Mouse (Mus musculus) hematopoietic stem cell, adult 5-6 weeks (primary cell): ENCODE measurements around the gene Tmem132c. TPM values are rescaled to one million over a fixed set of nuclear protein-coding genes. Genes with fewer than 3 reads are reported as not detected.

Experiments
- ATAC-seq, 2 experiments: fragments of 125-278 bp in 1 of 2; replicated peaks in 1 of 2; 2 replicates each; pipeline ENCODE4 v1.8.0; 2016 to 2017; ENCODE audit warnings: inconsistent platforms in 2 of 2, mild to moderate bottlenecking in 2 of 2, moderate number of reproducible peaks in 2 of 2, low read depth in 1 of 2, moderate TSS enrichment in 1 of 2; ENCODE audit not compliant: low FRiP score in 2 of 2, poor library complexity in 2 of 2, severe bottlenecking in 2 of 2, insufficient read depth in 1 of 2, low TSS enrichment in 1 of 2
- total RNA-seq: library from RNA; stranded (forward); fragments of 172-1452, 232-1000 nt; gene quantifications from 2 replicates; pipeline ENCODE4 v1.2.3, GENCODE M21; 2017

Gene Tmem132c
- total RNA-seq, 1 experiment from 2014 or later = not detected

DNA sequence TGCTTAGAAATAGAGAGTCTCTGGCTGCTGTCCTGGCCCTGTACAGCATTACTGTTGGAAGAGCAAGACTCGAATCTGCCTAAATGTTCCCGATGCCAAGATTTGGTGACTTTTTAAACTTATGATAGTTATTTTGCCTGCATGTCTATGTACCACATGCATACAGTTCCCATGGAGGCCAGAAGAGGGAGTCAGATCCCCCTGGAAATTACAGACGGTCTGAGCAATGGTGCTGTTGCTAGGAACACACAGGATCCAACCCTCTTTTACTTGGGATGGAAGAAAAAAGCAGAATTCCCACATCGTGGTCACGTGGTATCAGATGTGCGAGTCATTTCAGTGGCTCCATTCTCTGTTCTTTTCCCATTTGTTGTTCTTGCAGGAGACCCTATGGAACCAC, 351.2 kb downstream of the Tmem132c start:
- ATAC-seq = peak in 1 of 2 experiments; percentile 26; a peak in 2 of 4 replicates

GRCm38 (mm10) chr5:127595676-127596075, 354.1 kb downstream of the Tmem132c start:
- ATAC-seq = no peak

- no peak for ATAC-seq
Measured at GRCm38 (mm10) chr5:127596862-127597261, 355.3 kb downstream of the Tmem132c start.

DNA sequence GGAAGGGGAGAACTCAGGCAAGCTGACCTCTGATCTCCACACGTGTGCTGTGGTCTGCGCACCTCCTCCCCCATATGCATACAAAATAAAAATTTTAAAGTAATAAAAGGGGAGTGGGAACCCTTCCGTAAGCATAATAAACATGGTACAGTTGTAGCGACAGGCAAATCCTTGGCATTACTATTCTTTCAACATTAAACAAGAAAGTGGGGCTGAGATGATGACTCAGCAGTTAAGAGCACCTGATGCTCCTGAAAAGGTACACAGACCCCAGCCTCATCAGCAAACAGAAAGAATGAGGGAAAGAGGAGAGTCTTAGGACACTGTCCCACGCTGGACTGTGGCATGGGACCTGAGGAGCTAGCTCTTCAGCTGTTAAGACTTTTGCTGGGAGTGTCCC, 361.4 kb downstream of the Tmem132c start:
- no peak for ATAC-seq

- no peak for ATAC-seq
Measured at GRCm38 (mm10) chr5:127607507-127607906, 365.9 kb downstream of the Tmem132c start.

DNA sequence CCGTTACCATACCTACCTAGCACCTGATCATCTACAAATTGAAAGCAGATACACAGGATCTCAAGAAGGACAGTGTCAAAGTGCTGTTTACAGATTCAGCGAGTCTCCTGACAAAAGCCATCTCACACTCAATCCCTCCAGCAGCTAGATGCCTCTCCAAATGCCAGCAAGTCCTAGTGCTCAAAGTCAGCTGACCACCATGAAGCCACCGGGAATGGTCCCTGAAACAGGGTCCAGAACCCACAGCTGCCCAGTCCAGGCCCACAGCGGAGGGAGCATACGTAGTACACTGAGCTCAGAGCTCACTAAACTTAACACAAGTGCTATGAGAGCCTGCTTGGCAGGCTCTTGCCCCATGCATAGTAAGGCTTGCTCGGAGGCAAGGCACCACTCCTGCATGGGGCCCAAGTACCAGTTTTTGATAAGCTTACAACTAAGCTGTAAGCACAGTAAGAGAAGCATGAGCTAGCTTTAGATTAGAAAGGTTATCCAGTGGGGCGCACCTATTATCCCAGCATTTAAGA, 367.6 kb downstream of the Tmem132c start:
- ATAC-seq = no peak

DNA sequence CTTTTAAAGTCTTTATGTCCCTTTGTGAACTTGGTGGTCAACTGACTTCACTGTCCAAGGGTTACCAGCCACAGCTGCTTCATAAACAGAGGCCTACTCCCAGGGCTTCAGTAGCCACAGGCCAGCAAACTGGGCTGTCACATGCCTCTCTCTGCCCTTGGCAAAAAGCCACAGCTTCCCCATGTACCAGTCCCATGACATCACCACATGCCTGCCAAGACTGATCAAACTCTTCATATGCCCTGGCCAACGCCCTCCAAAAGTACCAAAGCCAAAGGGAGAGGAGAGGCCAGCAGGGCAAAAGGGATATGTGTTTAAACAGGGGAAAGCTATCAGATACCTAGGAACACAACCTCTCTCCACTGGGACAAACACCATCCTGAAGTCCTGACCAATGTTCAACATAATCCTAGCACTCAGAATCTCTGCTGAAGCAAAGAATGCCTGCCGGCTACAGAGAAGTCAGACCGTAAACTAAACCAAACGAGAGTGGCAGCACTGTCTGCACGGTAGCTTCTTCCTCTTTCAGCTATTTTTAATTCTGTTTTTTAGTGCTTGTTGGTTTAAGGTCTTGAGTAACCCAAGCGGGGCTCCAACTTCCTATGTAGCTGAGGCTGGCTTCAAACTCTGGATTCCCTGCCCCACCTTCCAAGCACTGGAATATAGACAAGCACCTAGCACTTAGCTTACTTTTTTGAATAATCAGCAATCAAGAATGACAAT, 369.3 kb downstream of the Tmem132c start:
- ATAC-seq = peak; percentile 54 to 58

DNA sequence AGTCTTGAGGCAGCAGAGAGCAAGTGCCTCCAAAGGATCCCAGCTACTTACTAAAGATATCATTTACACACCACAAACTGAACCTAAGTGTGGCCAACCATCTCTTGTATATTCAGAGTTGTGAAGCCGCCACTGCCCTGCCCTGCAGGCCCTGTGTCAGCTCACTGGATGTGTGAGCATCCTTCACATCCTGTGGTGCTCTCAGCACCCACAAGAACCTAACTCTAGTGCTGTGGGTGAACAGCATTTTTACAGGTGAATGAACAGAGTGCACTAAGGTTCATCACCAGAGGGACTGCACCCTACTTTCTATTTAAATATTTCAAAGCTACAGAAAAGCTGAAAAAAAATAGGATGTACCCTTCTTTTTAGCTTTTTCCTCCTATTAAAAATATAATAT, 370.3 kb downstream of the Tmem132c start:
- no peak for ATAC-seq

GRCm38 (mm10) chr5:127612397-127612796, 370.8 kb downstream of the Tmem132c start:
- no peak for ATAC-seq
